Mouse (Mus musculus) G1E (cell line): ENCODE data around the gene Arpc5l.

ENCODE experiments used
- CTCF ChIP-seq: IDR thresholded peaks from 2 replicates; pipeline ENCODE4 v1.5.1; 2012; ENCODE audit warnings: low read depth, low read length, inconsistent platforms, mixed read lengths
- POLR2AphosphoS5 ChIP-seq: IDR thresholded peaks from 2 replicates; pipeline ENCODE4 v1.6.1; 2012; ENCODE audit warnings: low read depth, low read length, inconsistent platforms; ENCODE audit not compliant: insufficient replicate concordance

DNA sequence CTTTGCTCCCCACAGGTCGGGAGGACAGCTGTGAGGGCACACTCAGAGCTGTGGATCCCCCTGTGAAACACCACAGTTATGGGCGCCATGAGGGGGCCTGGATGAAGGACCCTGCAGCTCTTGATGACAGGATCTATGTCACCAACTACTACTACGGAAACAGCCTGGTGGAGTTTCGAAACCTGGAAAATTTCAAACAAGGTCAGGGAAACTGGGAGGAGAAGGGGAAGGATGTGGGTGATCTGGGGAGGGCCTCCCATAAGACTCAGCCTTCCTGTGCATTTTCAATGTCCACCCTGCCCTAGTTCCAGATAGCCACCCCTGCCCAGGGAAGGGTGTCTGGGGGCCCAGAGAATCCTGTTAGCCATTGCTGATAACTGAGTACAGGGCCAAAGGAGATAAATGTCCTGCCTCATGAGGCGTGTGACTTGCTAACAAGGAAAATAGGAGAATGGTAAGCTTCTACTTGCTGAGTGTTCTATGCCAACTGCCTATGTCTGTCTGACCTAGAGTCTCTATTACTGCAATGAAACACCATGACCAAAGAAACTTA lies 47.4 kb upstream of the Arpc5l start:
- no peak for TF ChIP-seq CTCF
- TF ChIP-seq POLR2AphosphoS5, result no peak
